16 mouse cellular contexts compared by ENCODE assay signal in genomic region chr5:21314696-21315095, GRCm38 (mm10).
"Had no signal": no experiment of that assay in that cellular context is flagged by ENCODE, and none has a peak within 500 bp of the region (broad histone marks: within the 10 kb centered on the region; RNA-seq: fewer than 3 reads in every experiment).

No protein-coding gene starts in this region.

- H3K36me3 ChIP-seq: neural tube, embryonic 12.5 days; neural tube, embryonic 13.5 days; neural tube, embryonic 15.5 days; stomach, embryonic 15.5 days had no signal

- H3K9ac ChIP-seq: neural tube, embryonic 12.5 days; neural tube, embryonic 13.5 days; neural tube, embryonic 15.5 days; stomach, embryonic 15.5 days had no signal

- H3K4me2 ChIP-seq: neural tube, embryonic 12.5 days; neural tube, embryonic 13.5 days; neural tube, embryonic 15.5 days; stomach, embryonic 15.5 days had no signal

- H3K27ac ChIP-seq: neural tube, embryonic 12.5 days; neural tube, embryonic 13.5 days; neural tube, embryonic 15.5 days; stomach, embryonic 15.5 days; stomach, postnatal 0 days had no signal

- H3K27me3 ChIP-seq: neural tube, embryonic 12.5 days; neural tube, embryonic 13.5 days; neural tube, embryonic 15.5 days; stomach, embryonic 15.5 days had no signal

- DNase-seq: retina, postnatal 1 day; right cerebral cortex, postnatal 14 days; right cerebral cortex, postnatal 25 days; right cerebral cortex, postnatal 4 days; spleen, adult 18-20 months; thymus, adult 18-20 months; thymus, adult 2 months; thymus, postnatal 14 days; thymus, postnatal 25 days; thymus, postnatal 36 days; thymus, postnatal 4 days had no signal

- H3K4me1 ChIP-seq: neural tube, embryonic 12.5 days; neural tube, embryonic 13.5 days; neural tube, embryonic 15.5 days; stomach, embryonic 15.5 days had no signal

- H3K4me3 ChIP-seq: neural tube, embryonic 12.5 days; neural tube, embryonic 13.5 days; neural tube, embryonic 15.5 days; stomach, embryonic 15.5 days had no signal

- H3K9me3 ChIP-seq: neural tube, embryonic 12.5 days; neural tube, embryonic 13.5 days; neural tube, embryonic 15.5 days; stomach, embryonic 15.5 days had no signal
